In the genomic region with DNA sequence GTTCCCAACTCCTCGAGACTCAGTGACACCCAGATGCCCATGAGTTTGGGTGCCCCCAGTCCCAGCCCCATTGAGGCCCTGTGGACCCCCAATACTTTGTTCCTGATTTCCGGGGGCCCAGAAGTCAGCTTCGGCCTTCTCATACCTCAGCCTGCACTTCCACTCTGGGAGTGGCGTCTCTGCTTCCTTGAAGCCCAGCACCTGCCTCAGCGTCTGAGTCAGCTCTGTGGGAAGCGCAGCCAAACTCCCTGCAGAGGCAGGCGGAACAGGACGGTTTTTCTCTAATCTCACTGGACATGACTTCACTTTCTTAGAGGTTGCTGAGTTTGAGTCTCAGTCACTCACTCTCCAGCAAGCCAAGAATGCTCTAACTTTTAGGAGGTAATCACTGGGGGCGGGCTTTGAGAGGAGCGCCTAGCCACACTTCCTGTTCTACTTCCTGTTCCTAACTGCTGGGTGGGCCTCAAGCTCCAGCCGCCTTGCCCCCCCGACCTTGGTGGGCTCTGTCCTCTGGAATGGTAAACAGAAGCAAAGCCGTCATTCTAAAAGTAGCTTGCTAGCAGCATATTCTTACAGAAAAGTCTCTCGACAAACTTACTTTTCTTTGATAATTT, we compare ENCODE assay signal across 12 mouse cellular contexts. TPM values are rescaled to one million over a fixed set of nuclear protein-coding genes. Genes with fewer than 3 reads are reported as not detected.
A peak's percentile ranks its signal among the peaks of the same experiment; 100 is the strongest.
DNase-seq lines count a peak whose midpoint lies in the region; ATAC-seq lines count a peak whose summit lies in the region.
"Had no signal": no experiment of that assay in that cellular context is flagged by ENCODE, and none has a peak within 500 bp of the region (broad histone marks: within the 10 kb centered on the region; RNA-seq: fewer than 3 reads in every experiment).

No protein-coding gene starts in this region.

- H3K27me3 ChIP-seq in heart, embryonic 15.5 days = no peaks in the 10 kb centered on the region
- H3K27me3 ChIP-seq in splenic B cell, adult 2 months (ENCODE audit: control insufficient read depth, insufficient read depth, low read length, poor library complexity, severe bottlenecking) = no peaks in the 10 kb centered on the region

- intact Hi-C loops in heart, postnatal 36 days (cut with DNase I) = no loop called here

- no peak for DNase-seq in heart, postnatal 36 days
- peak; percentile 11 to 24 for DNase-seq in CD8-positive naive resting alpha-beta T cell, adult 2 months (ENCODE audit: low read depth in 2 of 2, low spot score in 2 of 2)
- peak; percentile 37 for DNase-seq in splenic B cell, adult 2 months (ENCODE audit: low read depth, low spot score)
- DNase-seq in embryo, embryonic 11 days = no peak
- DNase-seq in adipocyte (ENCODE audit: low spot score) = no peak
- no peak for DNase-seq in frontal cortex, postnatal 36 days (ENCODE audit: low spot score in 2 of 2)
- DNase-seq: adrenal gland, postnatal 36 days; cerebellum, postnatal 25 days; kidney, adult 9 months had no signal

- H3K36me3 ChIP-seq in heart, embryonic 15.5 days = no peaks in the 10 kb centered on the region
- no peaks in the 10 kb centered on the region for H3K36me3 ChIP-seq in splenic B cell, adult 2 months (ENCODE audit: control insufficient read depth, insufficient read depth, low read length, poor library complexity, severe bottlenecking)

- peak overlapping the region; percentile 41 for H3K4me2 ChIP-seq in heart, embryonic 15.5 days
- H3K4me2 ChIP-seq: midbrain, embryonic 11.5 days had no signal

- H3K27ac ChIP-seq in heart, embryonic 15.5 days = no peak overlapping the region

- H3K9me3 ChIP-seq in heart, embryonic 15.5 days (replicated peaks) = no peaks in the 10 kb centered on the region

- WGBS in heart, embryonic 15.5 days = 63% methylated on average over 14 of the region's 14 CpGs

- H3K4me3 ChIP-seq in heart, embryonic 15.5 days = no peak overlapping the region

- H3K9ac ChIP-seq in heart, embryonic 15.5 days = no peak overlapping the region

- H3K4me1 ChIP-seq in heart, embryonic 15.5 days (replicated peaks) = peaks cover 4% of the 10 kb centered on the region

- no peak for ATAC-seq in heart, embryonic 15.5 days (replicated peaks; ENCODE audit: insufficient number of reproducible peaks, insufficient read depth, low FRiP score, low read depth)
- peak; percentile 73 to 84 for ATAC-seq in hematopoietic stem cell, adult 5-6 weeks (replicated peaks in 1 of 2; ENCODE audit: insufficient read depth in 1 of 2, low FRiP score in 2 of 2, low TSS enrichment in 1 of 2, low read depth in 1 of 2, poor library complexity in 2 of 2, severe bottlenecking in 2 of 2)

RNA-seq across cellular contexts. Expression of a gene that starts 35.5 kb away (rescaled TPM):
- polyA plus RNA-seq in heart, embryonic 15.5 days (2015; fragmentation: Nextera tagmentation; extraction: Ambion mirVana) = 0.26 and 0.68 TPM in 2 replicates
- under 1 TPM; 0.36 to 0.38 TPM for total RNA-seq in heart, postnatal 36 days (2021)
- total RNA-seq in hematopoietic stem cell, adult 5-6 weeks (2017) = not detected in 2 replicates

RNA-seq across cellular contexts. Expression of a gene that starts 57.7 kb away (rescaled TPM):
- polyA plus RNA-seq in heart, embryonic 15.5 days (2015; fragmentation: Nextera tagmentation; extraction: Ambion mirVana) = 20.0 and 20.4 TPM in 2 replicates
- total RNA-seq in heart, postnatal 36 days (2021) = 1 to 10 TPM; 2.9 to 3.7 TPM
- 52.7 and 67.1 TPM in 2 replicates for total RNA-seq in hematopoietic stem cell, adult 5-6 weeks (2017)

RNA-seq across cellular contexts. Expression of a gene that starts 57.8 kb away (rescaled TPM):
- polyA plus RNA-seq in heart, embryonic 15.5 days (2015; fragmentation: Nextera tagmentation; extraction: Ambion mirVana) = 36.7 and 40.2 TPM in 2 replicates
- 100 to 1,000 TPM; 118 to 224 TPM for total RNA-seq in heart, postnatal 36 days (2021)
- 58.3 and 106 TPM in 2 replicates for total RNA-seq in hematopoietic stem cell, adult 5-6 weeks (2017)

Comparison
In these comparisons a context has a peak if more than half of its experiments do, and no peak if none do; other contexts are left out.
1. DNase-seq: peak in CD8-positive naive resting alpha-beta T cell, adult 2 months (2 of 2) and splenic B cell, adult 2 months (single experiment); none in heart, postnatal 36 days (0 of 2), embryo, embryonic 11 days (single experiment), adipocyte (single experiment) and frontal cortex, postnatal 36 days (0 of 2).
2. RNA of a gene that starts 57.7 kb away (total RNA-seq): 52.7 to 67.1 TPM in hematopoietic stem cell, adult 5-6 weeks; 2.9 to 3.7 TPM in heart, postnatal 36 days; every median in the first group is over 10 times any median in the second.